Mouse (Mus musculus): ENCODE data around the gene Pabpc4l.
"Not testable (repeated sequence)": the region's sequence is repeated elsewhere in the genome, so short reads cannot be mapped to it uniquely, and the experiment has no call there.

Pabpc4l gene

GRCm38 (mm10) chr3:46447481-46448265, at the start of gene Pabpc4l:
Pabpc4l (minus strand) TSS chr3:46448219.
- DNase-seq: peak; percentile 2 to 25

GRCm38 (mm10) chr3:46490989-46491259, 42.9 kb upstream of the Pabpc4l start:
- no peak for DNase-seq

- no peak for DNase-seq
Measured at GRCm38 (mm10) chr3:46490132-46490988, 42.3 kb upstream of the Pabpc4l start.

- not testable (repeated sequence) for DNase-seq
Measured at GRCm38 (mm10) chr3:46486091-46486490, 38.1 kb upstream of the Pabpc4l start.

- no peak for DNase-seq
Measured at GRCm38 (mm10) chr3:46448266-46448532, 180 bp upstream of the Pabpc4l start.

GRCm38 (mm10) chr3:46431416-46431815, 16.6 kb downstream of the Pabpc4l start:
- no peak for DNase-seq
